Mouse (Mus musculus) urinary bladder, postnatal 25 days (tissue): ENCODE data around the gene Syne2.
A peak's percentile ranks its signal among the peaks of the same experiment; 100 is the strongest.
"Not testable (repeated sequence)": the region's sequence is repeated elsewhere in the genome, so short reads cannot be mapped to it uniquely, and the experiment has no call there.

Experiments
- DNase-seq: peaks from one replicate; pipeline ENCODE4 v3.0.0; 2022; ENCODE audit warnings: low spot score

The Syne2 gene

DNA sequence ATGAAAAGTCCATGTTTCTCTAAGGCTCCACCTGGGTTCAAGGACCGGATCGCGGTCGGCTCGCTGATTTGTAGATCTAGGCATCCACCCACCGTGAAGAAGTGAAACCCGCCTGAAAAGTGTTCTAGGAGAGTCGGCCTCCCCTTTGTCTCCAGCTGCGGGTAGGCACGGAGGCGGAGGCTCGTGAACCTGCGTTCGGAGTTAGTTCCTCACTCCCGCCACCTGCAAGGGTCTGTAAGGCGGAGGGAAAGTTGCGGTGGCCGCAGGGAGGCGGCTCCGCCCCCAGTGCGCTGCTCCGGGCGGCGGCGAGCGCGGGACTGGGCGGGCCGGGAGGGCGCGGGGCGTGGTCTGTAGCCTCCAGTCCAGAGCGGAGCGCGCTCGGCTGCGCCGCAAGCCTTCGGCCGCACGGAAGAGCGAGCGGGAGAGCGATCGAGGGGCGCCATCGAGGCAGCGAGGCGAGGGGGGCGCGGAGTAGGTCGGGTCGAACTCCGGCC, at the start of gene Syne2:
TSS of gene Syne2 (plus strand) at position 176 of the 494 bp plus-strand sequence.
- DNase-seq, result peak; percentile 72

- DNase-seq, result no peak
Measured at GRCm38 (mm10) chr12:75771410-75771809, 46.5 kb upstream of the Syne2 start.

DNA sequence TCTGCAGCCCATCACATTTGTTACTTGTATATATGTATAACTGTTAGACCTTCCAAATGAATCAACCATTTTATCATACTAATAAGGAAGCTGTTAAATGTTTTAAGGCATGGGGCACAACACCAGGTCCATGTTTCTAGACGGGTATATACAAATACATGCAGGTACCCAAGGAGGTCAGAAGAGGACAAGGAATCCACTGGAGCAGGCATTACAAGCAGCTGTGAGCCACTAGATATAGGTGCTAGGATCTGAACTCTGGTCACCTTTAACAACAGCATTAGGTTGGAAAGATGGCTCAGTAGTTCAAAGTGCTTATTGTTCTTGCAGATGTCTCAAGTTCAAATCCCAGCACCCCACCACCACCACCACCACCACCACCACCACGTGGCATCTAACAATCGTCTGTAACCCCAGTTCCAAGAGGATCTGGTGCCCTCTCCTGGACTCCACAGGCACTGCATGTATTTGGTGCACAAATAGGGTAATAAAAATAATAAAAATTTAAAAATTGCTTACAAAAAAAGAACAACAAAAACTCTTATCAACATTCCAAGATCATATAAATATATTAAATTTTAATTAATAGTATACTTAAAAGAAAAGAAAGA, 45.4 kb upstream of the Syne2 start:
- peak; percentile 58 for DNase-seq

- no peak for DNase-seq
Measured at GRCm38 (mm10) chr12:75781445-75781844, 36.5 kb upstream of the Syne2 start.

- DNase-seq, result no peak
Measured at GRCm38 (mm10) chr12:75781995-75782394, 35.9 kb upstream of the Syne2 start.

DNA sequence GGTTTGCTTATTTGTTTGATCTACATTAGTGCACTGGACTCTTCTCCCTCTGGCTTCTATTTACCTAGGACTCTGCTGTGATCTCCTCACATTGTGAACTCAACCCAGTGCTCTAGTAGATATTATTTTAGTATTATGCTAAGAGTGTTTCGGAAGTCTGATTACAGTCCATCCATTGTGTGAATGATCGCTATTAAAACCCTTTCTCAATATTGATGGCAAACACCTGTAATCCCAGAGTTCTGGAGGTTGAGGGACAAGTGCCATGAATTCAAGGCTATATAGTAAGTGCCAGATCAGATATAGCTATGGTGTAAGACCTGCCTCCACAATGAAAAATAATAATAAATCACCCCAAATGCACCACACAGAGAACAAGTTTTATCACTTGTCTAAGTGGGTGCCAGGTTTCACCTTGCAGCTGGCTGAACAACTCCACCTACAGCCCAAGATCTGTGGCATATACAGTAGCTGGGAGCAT, 33.6 kb upstream of the Syne2 start:
- no peak for DNase-seq

DNA sequence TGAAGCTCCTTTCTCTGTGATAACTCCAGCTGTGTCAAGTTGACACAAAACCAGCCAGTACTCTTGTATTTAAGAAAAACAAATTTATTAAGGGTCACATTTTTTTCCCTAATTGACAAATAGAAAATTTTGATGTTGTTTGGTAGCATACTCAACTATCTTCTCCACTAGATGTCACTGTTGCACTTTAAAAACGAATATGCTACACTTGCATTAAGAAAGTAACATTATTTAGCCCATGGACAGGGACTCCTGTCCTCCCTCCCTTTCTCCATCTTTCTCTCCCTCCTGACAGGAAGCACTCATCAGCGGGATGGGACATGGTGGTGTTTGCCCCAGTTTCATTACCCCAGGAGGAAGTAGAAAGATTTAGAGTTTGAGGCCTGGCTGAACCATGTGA, 31.3 kb upstream of the Syne2 start:
- DNase-seq, result not testable (repeated sequence)

- DNase-seq, result no peak
Measured at GRCm38 (mm10) chr12:75789451-75789850, 28.5 kb upstream of the Syne2 start.

DNA sequence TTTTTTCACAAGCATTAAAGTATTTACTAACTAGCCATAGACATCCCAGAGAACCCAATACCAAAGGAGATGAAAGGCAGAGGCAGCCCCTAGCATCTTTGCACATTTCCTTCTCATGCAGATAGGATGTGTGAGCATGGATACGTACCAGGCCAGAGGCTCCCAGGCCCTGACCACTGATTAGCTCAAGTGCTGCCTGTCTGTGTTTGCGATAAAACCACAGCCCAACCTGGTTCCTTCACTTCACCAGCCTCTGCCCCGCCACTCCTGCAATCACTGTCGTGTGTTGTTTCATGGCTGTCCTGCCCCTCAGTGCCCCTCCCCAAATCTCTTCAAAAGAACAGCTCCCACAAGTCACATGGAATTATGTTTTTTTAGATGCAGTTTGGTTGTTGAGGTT, 23.4 kb upstream of the Syne2 start:
- no peak for DNase-seq

DNA sequence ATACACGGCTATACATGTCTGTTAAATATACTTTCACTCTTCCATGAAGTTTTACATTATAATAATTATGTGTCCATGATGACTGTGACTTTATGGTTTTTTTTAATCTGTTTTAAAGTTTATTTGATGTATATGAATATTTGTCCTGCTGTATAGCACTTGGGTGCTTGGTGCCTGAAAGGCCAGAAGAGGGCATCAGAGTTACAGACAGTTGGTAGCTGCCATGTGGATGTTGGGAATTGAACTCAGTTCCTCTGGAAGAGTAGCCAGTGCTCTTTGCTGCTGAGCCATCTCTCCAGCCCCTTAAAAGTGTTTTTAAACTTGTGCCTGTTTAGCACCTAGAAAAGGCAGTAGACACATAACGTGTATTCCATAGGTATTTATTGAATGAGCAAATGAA, 21.4 kb upstream of the Syne2 start:
- DNase-seq, result no peak

- DNase-seq, result no peak
Measured at GRCm38 (mm10) chr12:75806281-75806680, 11.7 kb upstream of the Syne2 start.

- DNase-seq, result no peak
Measured at GRCm38 (mm10) chr12:75813766-75814165, 4.2 kb upstream of the Syne2 start.

DNA sequence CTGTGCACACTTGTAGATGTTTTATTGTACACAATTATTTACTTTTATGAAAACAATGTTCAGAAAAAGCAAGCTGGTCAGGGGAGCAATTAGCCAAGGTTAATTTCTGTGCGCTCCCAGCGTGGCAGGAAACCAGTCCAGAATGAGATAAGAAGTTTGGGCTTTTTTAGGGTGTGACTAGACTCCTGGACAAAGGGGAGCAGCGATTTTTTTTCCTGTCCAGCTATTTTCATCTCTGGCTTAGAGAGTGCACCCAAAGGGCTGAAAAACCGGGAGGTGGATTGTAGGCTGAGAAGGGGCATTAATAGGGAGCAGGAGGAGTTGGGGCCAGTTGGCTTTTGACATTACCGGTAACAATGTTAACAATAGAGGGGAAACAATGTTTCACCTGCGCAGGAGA, 3.4 kb upstream of the Syne2 start:
- DNase-seq, result no peak

- DNase-seq, result no peak
Measured at GRCm38 (mm10) chr12:75816981-75817856, 715 bp upstream of the Syne2 start.

DNA sequence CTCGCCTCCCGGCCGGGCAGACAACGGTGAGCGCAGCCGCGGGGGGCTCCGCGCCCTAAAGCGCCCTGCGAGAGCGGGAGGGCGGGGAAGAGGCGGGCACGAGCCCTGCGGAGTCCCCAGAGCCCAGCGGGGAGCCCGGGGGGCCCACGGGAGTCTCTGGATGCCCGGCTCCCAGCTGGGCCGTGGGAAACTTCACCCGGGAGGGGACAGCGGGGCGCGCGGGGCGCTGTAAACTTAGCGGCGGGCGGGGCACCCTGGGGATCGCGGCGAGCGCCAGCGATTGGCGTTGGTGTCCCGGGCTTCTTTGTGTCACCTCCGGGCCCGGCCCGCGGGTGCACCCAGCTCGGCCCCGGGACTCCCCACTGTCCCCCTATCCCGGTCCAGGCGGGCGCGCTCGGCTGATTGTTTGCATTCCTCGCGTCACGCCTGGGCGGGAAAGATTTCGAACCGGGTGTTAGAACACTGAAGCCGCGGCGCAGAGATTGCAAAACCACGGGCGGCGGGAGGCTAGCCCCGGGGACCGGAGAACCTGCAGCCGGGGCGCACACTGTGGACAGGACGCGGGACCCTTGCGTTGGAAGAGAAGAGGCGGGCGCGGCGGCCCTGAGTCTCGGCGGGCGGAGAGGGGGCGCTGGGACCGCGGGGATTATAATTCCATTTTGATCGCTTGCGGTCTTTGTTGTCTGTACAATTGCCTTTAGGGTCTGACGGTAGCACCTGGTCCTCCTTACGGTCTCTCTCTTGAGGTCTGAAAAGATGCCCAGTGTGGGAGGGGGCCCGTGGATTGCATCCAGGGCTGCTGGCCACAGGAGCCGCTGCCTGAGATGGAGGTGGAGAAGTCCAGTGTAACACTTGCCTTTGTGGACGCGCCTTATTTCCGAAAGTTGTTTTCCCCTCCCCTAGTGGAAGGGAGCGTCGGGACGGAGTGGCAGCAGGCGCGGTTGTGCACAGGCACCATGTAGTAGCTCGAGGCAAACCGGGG, 810 bp downstream of the Syne2 start:
- peak; percentile 64 for DNase-seq

- no peak for DNase-seq
Measured at GRCm38 (mm10) chr12:75819481-75819880, 1.5 kb downstream of the Syne2 start.

DNA sequence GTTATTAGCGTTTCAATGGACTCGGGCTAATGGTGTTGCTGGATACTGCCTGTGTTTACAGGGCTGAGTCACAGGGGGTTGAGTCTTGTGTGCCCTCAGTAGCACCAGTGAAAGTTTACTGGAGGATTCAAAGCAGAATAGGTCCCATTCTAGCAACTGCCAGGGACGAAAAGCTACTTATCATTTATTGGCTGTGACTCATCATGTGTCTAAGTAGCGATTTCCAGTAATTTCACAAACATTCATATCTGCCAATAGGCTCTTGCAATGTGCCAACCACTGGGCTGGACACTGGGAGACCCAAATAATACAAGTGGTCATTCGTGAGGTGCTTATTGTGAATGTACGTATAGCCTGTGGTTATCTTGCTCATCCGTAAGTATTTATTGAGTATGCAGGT, 2.3 kb downstream of the Syne2 start:
- no peak for DNase-seq

DNA sequence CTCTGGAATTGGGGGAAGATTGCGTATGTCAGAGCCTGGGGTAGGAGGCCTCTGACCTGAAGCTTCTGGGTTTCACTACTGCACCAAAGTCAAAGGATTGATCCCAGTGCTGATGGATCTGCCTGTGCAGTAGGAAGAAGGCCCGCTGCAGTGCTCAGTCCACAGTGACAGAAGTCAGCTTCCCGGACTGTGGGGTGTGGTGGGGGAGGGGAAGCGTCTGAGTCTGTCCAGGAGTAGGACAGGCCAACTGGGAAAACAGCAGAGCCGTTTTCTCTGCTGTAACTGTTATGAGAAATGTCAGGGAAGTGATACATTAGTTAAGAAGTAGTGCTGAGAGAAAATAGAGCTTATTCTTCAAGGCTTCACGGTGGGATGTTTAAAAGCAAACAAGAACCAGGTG, 4.2 kb downstream of the Syne2 start:
- DNase-seq, result no peak

DNA sequence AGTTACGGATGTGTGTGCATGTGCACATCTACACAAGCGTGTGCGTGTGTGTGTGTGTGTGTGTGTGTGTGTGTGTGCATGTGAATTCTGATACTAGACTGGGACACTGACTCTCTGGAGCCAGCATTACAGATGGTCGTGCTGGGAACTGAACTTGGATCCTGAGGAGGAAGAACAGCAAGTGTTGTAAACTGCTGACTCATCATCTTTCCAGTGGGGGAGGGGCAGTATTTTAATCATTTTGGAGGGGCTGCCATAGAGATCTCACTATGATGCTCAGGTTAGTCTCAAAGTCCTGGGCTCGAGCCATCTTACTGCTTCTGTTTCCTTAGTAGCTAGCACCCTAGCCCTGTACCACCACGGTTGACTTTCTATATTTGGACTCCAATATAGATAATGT, 5.5 kb downstream of the Syne2 start:
- no peak for DNase-seq

- DNase-seq, result no peak
Measured at GRCm38 (mm10) chr12:75825458-75825857, 7.5 kb downstream of the Syne2 start.

DNA sequence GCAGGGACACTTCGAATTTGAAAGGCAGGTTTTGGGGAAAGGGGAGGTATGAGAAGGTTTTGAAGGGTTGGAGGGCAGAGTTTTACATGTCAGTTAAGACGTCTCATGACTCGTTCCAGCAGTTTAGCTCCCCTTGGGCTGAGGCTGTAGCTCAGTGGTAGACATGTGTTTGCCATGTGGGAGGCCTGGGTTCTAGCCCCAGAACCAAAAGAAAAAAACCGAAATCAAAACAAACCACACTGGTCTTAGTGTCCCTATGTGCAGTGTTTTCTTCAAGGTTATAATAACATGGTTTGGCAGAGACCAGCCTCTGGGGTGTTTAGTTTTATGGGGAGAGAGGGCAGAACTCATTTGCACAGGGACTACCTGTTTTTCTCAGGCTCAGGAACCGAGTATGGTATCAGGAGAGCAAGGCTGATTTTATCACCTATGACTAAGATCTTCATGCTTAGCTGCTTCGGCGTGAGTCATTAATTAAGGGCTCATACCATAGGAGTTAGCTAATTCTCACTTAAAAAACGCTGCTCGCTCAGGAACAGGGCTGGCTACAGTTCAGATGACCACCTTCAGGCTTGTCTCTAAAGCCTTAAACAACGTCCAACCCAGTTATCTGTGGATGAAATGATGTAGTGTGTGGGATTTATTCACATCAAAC, 8.9 kb downstream of the Syne2 start:
- DNase-seq, result no peak

- DNase-seq, result peak; percentile 33
Measured at GRCm38 (mm10) chr12:75827751-75828150, 9.8 kb downstream of the Syne2 start.
